Mouse (Mus musculus) neural tube, embryonic 13.5 days (tissue): ENCODE measurements at regions not wholly inside any gene's neighbourhood (a gene's known extent, or its start where the extent isn't known, plus 50 kb on each side); places are given as distances from the start of the nearest gene placed in this dataset.

Experiments
- ATAC-seq: fragments of 200-750 bp; cut with Nextera tagmentation; 2 replicates; pipeline ENCODE4 v1.8.0; 2017; ENCODE audit warnings: low read depth, mild to moderate bottlenecking, moderate TSS enrichment, moderate library complexity
- H3K27ac ChIP-seq: fragments of 300-500 bp; sonication (generic); replicated peaks from 2 replicates; pipeline ENCODE4 v1.5.1; 2015; ENCODE audit warnings: moderate library complexity, mild to moderate bottlenecking, inconsistent platforms
- H3K27me3 ChIP-seq: fragments of 300-500 bp; sonication (generic); 2 replicates; pipeline ENCODE4 v1.6.1; 2015; ENCODE audit warnings: mild to moderate bottlenecking, inconsistent platforms
- H3K36me3 ChIP-seq: fragments of 300-500 bp; sonication (generic); 2 replicates; pipeline ENCODE4 v1.6.1; 2015; ENCODE audit warnings: mild to moderate bottlenecking, inconsistent platforms
- H3K4me1 ChIP-seq: fragments of 300-500 bp; sonication (generic); replicated peaks from 2 replicates; pipeline ENCODE4 v1.6.1; 2015; ENCODE audit warnings: inconsistent platforms
- H3K4me2 ChIP-seq: fragments of 300-500 bp; sonication (generic); 2 replicates; pipeline ENCODE4 v1.6.1; 2015; ENCODE audit warnings: inconsistent platforms, mild to moderate bottlenecking, moderate library complexity
- H3K4me3 ChIP-seq: fragments of 300-500 bp; sonication (generic); 2 replicates; pipeline ENCODE4 v1.5.1; 2015; ENCODE audit warnings: mild to moderate bottlenecking, inconsistent platforms
- H3K9ac ChIP-seq: fragments of 300-500 bp; sonication (generic); 2 replicates; pipeline ENCODE4 v1.6.1; 2015; ENCODE audit warnings: moderate library complexity, mild to moderate bottlenecking, inconsistent platforms
- H3K9me3 ChIP-seq: fragments of 300-500 bp; sonication (generic); 2 replicates; pipeline ENCODE4 v1.6.1; 2016; ENCODE audit warnings: inconsistent platforms
- WGBS: fragments of 180-500 bp; shearing (Covaris S2); methylation state at CpG from one replicate; pipeline ENCODE4 v1.1.7; 2015; 5-methylcytosine and 5-hydroxymethylcytosine counted together

GRCm38 (mm10) chr2:27812946-27813345, 73.3 kb upstream of the Col5a1 start:
- 69% methylated on average over 3 of the region's 3 CpGs for WGBS
- ATAC-seq: no peak

GRCm38 (mm10) chr2:27813370-27813769, 72.9 kb upstream of the Col5a1 start:
- no peaks in the 10 kb centered on the region for H3K9me3 ChIP-seq
- H3K36me3 ChIP-seq: no peaks in the 10 kb centered on the region
- H3K4me3 ChIP-seq: no peak overlapping the region
- WGBS: 69% methylated on average over 6 of the region's 6 CpGs
- H3K27me3 ChIP-seq: no peaks in the 10 kb centered on the region
- no peak overlapping the region for H3K4me2 ChIP-seq
- H3K4me1 ChIP-seq: peaks cover 12% of the 10 kb centered on the region
- H3K27ac ChIP-seq: no peak overlapping the region
- no peak for ATAC-seq
- no peak overlapping the region for H3K9ac ChIP-seq

More at GRCm38 (mm10) chr2:27812946-27813345, 73.3 kb upstream of the Col5a1 start:
- Histone ChIP-seq H3K4me2 (no peak overlapping the region), H3K27me3 (no peaks in the 10 kb centered on the region), H3K27ac (no peak overlapping the region), H3K9me3 (no peaks in the 10 kb centered on the region), H3K4me3 (no peak overlapping the region), H3K36me3 (no peaks in the 10 kb centered on the region), H3K9ac (no peak overlapping the region), H3K4me1 (peaks cover 12% of the 10 kb centered on the region)

- no peak overlapping the region for H3K4me2 ChIP-seq
- WGBS: 71% methylated on average over 4 of the region's 4 CpGs
- ATAC-seq: no peak
- no peaks in the 10 kb centered on the region for H3K27me3 ChIP-seq
- no peaks in the 10 kb centered on the region for H3K9me3 ChIP-seq
- H3K4me1 ChIP-seq: peaks cover 13% of the 10 kb centered on the region; the same call in 1 of the 2 replicates
- no peak overlapping the region for H3K27ac ChIP-seq
- no peaks in the 10 kb centered on the region for H3K36me3 ChIP-seq
- H3K9ac ChIP-seq: no peak overlapping the region
- H3K4me3 ChIP-seq: no peak overlapping the region
Measured at GRCm38 (mm10) chr2:27818656-27819055, 67.6 kb upstream of the Col5a1 start.

GRCm38 (mm10) chr2:27826826-27827225, 59.4 kb upstream of the Col5a1 start:
- Histone ChIP-seq H3K36me3 (no peaks in the 10 kb centered on the region), H3K4me2 (no peak overlapping the region), H3K27me3 (no peaks in the 10 kb centered on the region), H3K9me3 (no peaks in the 10 kb centered on the region), H3K4me3 (no peak overlapping the region), H3K27ac (no peak overlapping the region), H3K9ac (no peak overlapping the region), H3K4me1 (no peaks in the 10 kb centered on the region)
- 90% methylated on average over 2 of the region's 2 CpGs for WGBS
- ATAC-seq: no peak

- no peak overlapping the region for H3K4me3 ChIP-seq
- H3K9ac ChIP-seq: no peak overlapping the region
- 90% methylated on average over 5 of the region's 5 CpGs for whole genome bisulfite sequencing
- no peak overlapping the region for H3K4me2 ChIP-seq
- H3K9me3 ChIP-seq: no peaks in the 10 kb centered on the region
- no peak for ATAC-seq
- H3K27ac ChIP-seq: no peak overlapping the region
- no peaks in the 10 kb centered on the region for H3K27me3 ChIP-seq
- H3K4me1 ChIP-seq: no peaks in the 10 kb centered on the region
- no peaks in the 10 kb centered on the region for H3K36me3 ChIP-seq
Measured at GRCm38 (mm10) chr2:27827582-27827981, 58.6 kb upstream of the Col5a1 start.

- Histone ChIP-seq H3K4me3 (no peak overlapping the region), H3K27me3 (no peaks in the 10 kb centered on the region), H3K9me3 (no peaks in the 10 kb centered on the region), H3K9ac (no peak overlapping the region), H3K4me2 (no peak overlapping the region), H3K4me1 (no peaks in the 10 kb centered on the region), H3K27ac (no peak overlapping the region), H3K36me3 (no peaks in the 10 kb centered on the region)
- no peak for ATAC-seq
- WGBS: 75% methylated on average over 6 of the region's 6 CpGs
Measured at GRCm38 (mm10) chr2:27828237-27828636, 58.0 kb upstream of the Col5a1 start.

- Histone ChIP-seq H3K9me3 (no peaks in the 10 kb centered on the region), H3K36me3 (no peaks in the 10 kb centered on the region), H3K4me2 (no peak overlapping the region), H3K4me1 (no peaks in the 10 kb centered on the region), H3K27ac (no peak overlapping the region), H3K4me3 (no peak overlapping the region), H3K27me3 (no peaks in the 10 kb centered on the region), H3K9ac (no peak overlapping the region)
- WGBS: 76% methylated on average over 5 of the region's 5 CpGs
- no peak for ATAC-seq
Measured at GRCm38 (mm10) chr2:27829551-27829950, 56.7 kb upstream of the Col5a1 start.

GRCm38 (mm10) chr2:27834971-27835370, 51.3 kb upstream of the Col5a1 start:
- 90% methylated on average over 4 of the region's 4 CpGs for WGBS
- H3K9ac ChIP-seq: no peak overlapping the region

GRCm38 (mm10) chr2:27835758-27836460, 50.3 kb upstream of the Col5a1 start:
- H3K9ac ChIP-seq: no peak overlapping the region
- H3K27me3 ChIP-seq: no peaks in the 10 kb centered on the region
- peak; percentile 50 for ATAC-seq
- no peak overlapping the region; the same call in 1 of the 2 replicates for H3K4me2 ChIP-seq
- H3K9me3 ChIP-seq: no peaks in the 10 kb centered on the region
- H3K4me3 ChIP-seq: no peak overlapping the region
- H3K36me3 ChIP-seq: no peaks in the 10 kb centered on the region
- H3K27ac ChIP-seq: peak overlapping the region; percentile 69
- 16% methylated on average over 10 of the region's 10 CpGs for WGBS
- peaks cover 12% of the 10 kb centered on the region for H3K4me1 ChIP-seq

More at GRCm38 (mm10) chr2:27834971-27835370, 51.3 kb upstream of the Col5a1 start:
- no peak overlapping the region for H3K27ac ChIP-seq
- H3K4me3 ChIP-seq: no peak overlapping the region
- H3K27me3 ChIP-seq: no peaks in the 10 kb centered on the region
- H3K9me3 ChIP-seq: no peaks in the 10 kb centered on the region
- no peak for ATAC-seq
- H3K36me3 ChIP-seq: no peaks in the 10 kb centered on the region
- no peak overlapping the region for H3K4me2 ChIP-seq
- peaks cover 12% of the 10 kb centered on the region for H3K4me1 ChIP-seq
